In the genomic region with DNA sequence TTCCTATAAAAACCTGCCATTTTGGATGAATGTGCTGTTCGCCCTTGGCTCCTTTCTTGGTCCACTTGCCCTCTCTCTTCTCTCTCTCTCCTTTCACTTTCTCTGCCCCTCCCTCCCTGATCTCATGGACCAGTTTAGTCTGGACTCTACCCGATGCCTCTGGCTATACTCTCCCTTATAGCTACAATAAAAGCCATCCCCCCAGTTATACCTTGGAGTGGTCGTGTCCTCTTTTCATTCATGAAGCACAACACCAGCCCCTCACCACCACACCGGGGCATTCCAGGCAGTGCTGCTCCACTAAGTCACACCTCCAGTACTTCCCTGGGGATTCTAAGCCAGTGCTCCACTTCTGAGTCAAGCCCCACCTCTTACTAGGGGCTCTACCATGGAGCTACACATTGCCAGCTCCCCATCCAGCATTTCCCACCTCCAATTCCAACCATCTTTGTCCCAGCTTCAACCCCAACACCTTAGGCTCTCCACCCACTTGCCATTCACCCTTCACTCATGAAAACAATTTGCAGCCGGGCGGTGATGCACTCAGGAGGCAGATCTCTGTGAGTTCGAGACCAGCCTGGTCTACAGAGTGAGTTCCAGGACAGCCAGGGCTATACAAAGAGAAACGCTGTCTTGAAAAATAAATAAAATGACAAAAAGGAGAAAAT, we compare ENCODE assay signal across 8 mouse cellular contexts. TPM values are rescaled to one million over a fixed set of nuclear protein-coding genes. Genes with fewer than 3 reads are reported as not detected.
DNase-seq lines count a peak whose midpoint lies in the region; ATAC-seq and TF ChIP-seq lines count a peak whose summit lies in the region.

No protein-coding gene starts in this region.

- no peak for TF ChIP-seq POLR2A in thymus, adult 2 months (IDR thresholded peaks at IDR 0.05; ENCODE audit: control insufficient read depth, extremely low read depth, insufficient read depth, low read length, poor library complexity)

- intact Hi-C loops in gastrocnemius, adult 2 months (cut with DNase I): no loop called here

- H3K27ac ChIP-seq in gastrocnemius, adult 2 months: peak overlapping the region; percentile 96
- peak overlapping the region; percentile 60; the same call in 1 of the 2 replicates for H3K27ac ChIP-seq in thymus, adult 2 months (ENCODE audit: control insufficient read depth, insufficient read depth, low read length)
- peak overlapping the region; percentile 83 for H3K27ac ChIP-seq in liver, embryonic 14.5 days

- peak overlapping the region; percentile 70 for H3K4me3 ChIP-seq in gastrocnemius, adult 2 months
- H3K4me3 ChIP-seq in thymus, adult 2 months (ENCODE audit: control insufficient read depth, insufficient read depth, low read length): no peak overlapping the region
- peak overlapping the region in 1 of 2 experiments; percentile 53; a peak in 2 of 4 replicates for H3K4me3 ChIP-seq in liver, embryonic 14.5 days (ENCODE audit: insufficient read depth in 1 of 2, low read depth in 2 of 2, low read length in 2 of 2)

- H3K9ac ChIP-seq in liver, embryonic 14.5 days (replicated peaks): no peak overlapping the region

- H3K27me3 ChIP-seq in thymus, adult 2 months (ENCODE audit: control insufficient read depth, insufficient read depth, low read length): no peaks in the 10 kb centered on the region
- no peaks in the 10 kb centered on the region for H3K27me3 ChIP-seq in liver, embryonic 14.5 days (ENCODE audit: control insufficient read depth, insufficient read depth, low read length)

- WGBS in thymus, adult 2 months: 93% methylated on average over 8 of the region's 8 CpGs
- 71% methylated on average over 8 of the region's 8 CpGs for WGBS in liver, embryonic 14.5 days (ENCODE audit: insufficient replicate concordance)

- H3K9me3 ChIP-seq in liver, embryonic 14.5 days (ENCODE audit: control insufficient read depth, low read length): no peaks in the 10 kb centered on the region

- no peaks in the 10 kb centered on the region for H3K36me3 ChIP-seq in thymus, adult 2 months (ENCODE audit: control insufficient read depth, insufficient read depth, low read length)
- no peaks in the 10 kb centered on the region; the same call in 1 of the 2 replicates for H3K36me3 ChIP-seq in liver, embryonic 14.5 days (replicated peaks; ENCODE audit: control insufficient read depth, insufficient read depth, low read depth)

- peak overlapping the region; percentile 97 for H3K4me2 ChIP-seq in liver, embryonic 14.5 days (ENCODE audit: low read depth)

- ATAC-seq in liver, embryonic 14.5 days (ENCODE audit: insufficient read depth): no peak

- no peak for DNase-seq in gastrocnemius, adult 2 months
- no peak for DNase-seq in gastrocnemius, adult 18-20 months (ENCODE audit: low spot score)
- no peak for DNase-seq in thymus, adult 2 months
- no peak for DNase-seq in thymus, postnatal 36 days
- DNase-seq in liver, embryonic 14.5 days (ENCODE audit: low read depth in 3 of 3, low spot score in 3 of 3): no peak
- DNase-seq in right cerebral cortex, adult 2 months (ENCODE audit: low spot score in 2 of 2): no peak
- DNase-seq in thymus, postnatal 14 days: no peak
- DNase-seq in left cerebral cortex, adult 18-20 months (ENCODE audit: low spot score in 2 of 2): no peak

- TF ChIP-seq CTCF in gastrocnemius, adult 2 months (IDR thresholded peaks at IDR 0.05): no peak
- TF ChIP-seq CTCF in thymus, adult 2 months (IDR thresholded peaks at IDR 0.05; ENCODE audit: borderline replicate concordance, control insufficient read depth, extremely low read depth, insufficient read depth, low read length, poor library complexity): no peak
- TF ChIP-seq CTCF in liver, embryonic 14.5 days (IDR thresholded peaks at IDR 0.05; ENCODE audit: low read depth): no peak

- peaks cover 30% of the 10 kb centered on the region for H3K4me1 ChIP-seq in thymus, adult 2 months (replicated peaks; ENCODE audit: control insufficient read depth, insufficient read depth, low read length)
- H3K4me1 ChIP-seq in liver, embryonic 14.5 days (replicated peaks; ENCODE audit: control insufficient read depth in 2 of 2, insufficient read depth in 2 of 2, low read length in 1 of 2): peaks cover 42 to 49% of the 10 kb centered on the region in 2 experiments

- no peak for TF ChIP-seq EP300 in liver, embryonic 14.5 days (IDR thresholded peaks at IDR 0.05; ENCODE audit: low read depth)

RNA-seq across cellular contexts. Expression of gene Bcat2, which starts 2.7 kb away (rescaled TPM):
- total RNA-seq in gastrocnemius, adult 2 months (2021): 100 to 1,000 TPM in 1 of 2 experiments, 10 to 100 TPM in 1; 91.4 to 106 TPM
- total RNA-seq in gastrocnemius, adult 18-20 months (2021): 10 to 100 TPM; 95.0 to 98.1 TPM
- 140 and 173 TPM in 2 replicates for polyA plus RNA-seq in thymus, adult 2 months (2012; rRNA removed)
- 38.8 and 40.6 TPM in 2 replicates for polyA plus RNA-seq in liver, embryonic 14.5 days (2012; rRNA removed)
- polyA plus RNA-seq in liver, embryonic 14.5 days (2014; fragmentation: Nextera tagmentation; extraction: Ambion mirVana): 35.9 and 39.4 TPM in 2 replicates
- 10 to 100 TPM; 25.3 to 26.9 TPM for total RNA-seq in left cerebral cortex, adult 18-20 months (2021)

RNA-seq across cellular contexts. Expression of gene Hsd17b14, which starts 12.6 kb away (rescaled TPM):
- total RNA-seq in gastrocnemius, adult 2 months (2021): 1 to 10 TPM; 1.0 to 1.3 TPM
- 1 to 10 TPM in 1 of 2 experiments, under 1 TPM in 1; 0.91 to 1.9 TPM for total RNA-seq in gastrocnemius, adult 18-20 months (2021)
- polyA plus RNA-seq in thymus, adult 2 months (2012; rRNA removed): 2.2 and 2.6 TPM in 2 replicates
- 0.95 and 2.1 TPM in 2 replicates for polyA plus RNA-seq in liver, embryonic 14.5 days (2012; rRNA removed)
- polyA plus RNA-seq in liver, embryonic 14.5 days (2014; fragmentation: Nextera tagmentation; extraction: Ambion mirVana): 1.2 and 2.5 TPM in 2 replicates
- total RNA-seq in left cerebral cortex, adult 18-20 months (2021): under 1 TPM; 0.37 to 0.56 TPM

RNA-seq across cellular contexts. Expression of gene Plekha4, which starts 41.1 kb away (rescaled TPM):
- total RNA-seq in gastrocnemius, adult 2 months (2021): 1 to 10 TPM; 3.4 to 3.5 TPM
- total RNA-seq in gastrocnemius, adult 18-20 months (2021): 1 to 10 TPM; 5.2 to 5.3 TPM
- polyA plus RNA-seq in thymus, adult 2 months (2012; rRNA removed): 9.7 and 12.3 TPM in 2 replicates
- polyA plus RNA-seq in liver, embryonic 14.5 days (2012; rRNA removed): 0.52 and 0.90 TPM in 2 replicates
- 0.40 and 0.41 TPM in 2 replicates for polyA plus RNA-seq in liver, embryonic 14.5 days (2014; fragmentation: Nextera tagmentation; extraction: Ambion mirVana)
- total RNA-seq in left cerebral cortex, adult 18-20 months (2021): 1 to 10 TPM; 6.1 to 8.2 TPM

RNA-seq across cellular contexts. Expression of gene Ppp1r15a, which starts 41.2 kb away (rescaled TPM):
- 10 to 100 TPM; 28.3 to 28.5 TPM for total RNA-seq in gastrocnemius, adult 2 months (2021)
- total RNA-seq in gastrocnemius, adult 18-20 months (2021): 10 to 100 TPM; 28.6 to 63.5 TPM
- 27.6 and 35.3 TPM in 2 replicates for polyA plus RNA-seq in thymus, adult 2 months (2012; rRNA removed)
- 79.3 and 140 TPM in 2 replicates for polyA plus RNA-seq in liver, embryonic 14.5 days (2012; rRNA removed)
- polyA plus RNA-seq in liver, embryonic 14.5 days (2014; fragmentation: Nextera tagmentation; extraction: Ambion mirVana): 165 and 183 TPM in 2 replicates
- total RNA-seq in left cerebral cortex, adult 18-20 months (2021): 10 to 100 TPM; 23.1 to 25.9 TPM

RNA-seq across cellular contexts. Expression of gene Fgf21, which starts 48.0 kb away (rescaled TPM):
- total RNA-seq in gastrocnemius, adult 2 months (2021): not detected
- total RNA-seq in gastrocnemius, adult 18-20 months (2021): not detected
- polyA plus RNA-seq in thymus, adult 2 months (2012; rRNA removed): 18.9 and 19.2 TPM in 2 replicates
- polyA plus RNA-seq in liver, embryonic 14.5 days (2012; rRNA removed): not detected in 2 replicates
- not detected in 2 replicates for polyA plus RNA-seq in liver, embryonic 14.5 days (2014; fragmentation: Nextera tagmentation; extraction: Ambion mirVana)
- total RNA-seq in left cerebral cortex, adult 18-20 months (2021): not detected
